Mouse (Mus musculus): ENCODE data around the gene Adgrg5. TPM values are rescaled to one million over a fixed set of nuclear protein-coding genes. Genes with fewer than 3 reads are reported as not detected.
A peak's percentile ranks its signal among the peaks of the same experiment; 100 is the strongest.

Adgrg5 gene
- polyA plus RNA-seq (2014; fragmentation: Nextera tagmentation; extraction: Ambion mirVana): 0.21 TPM in 1 of 2 replicates, not detected in the other

DNA sequence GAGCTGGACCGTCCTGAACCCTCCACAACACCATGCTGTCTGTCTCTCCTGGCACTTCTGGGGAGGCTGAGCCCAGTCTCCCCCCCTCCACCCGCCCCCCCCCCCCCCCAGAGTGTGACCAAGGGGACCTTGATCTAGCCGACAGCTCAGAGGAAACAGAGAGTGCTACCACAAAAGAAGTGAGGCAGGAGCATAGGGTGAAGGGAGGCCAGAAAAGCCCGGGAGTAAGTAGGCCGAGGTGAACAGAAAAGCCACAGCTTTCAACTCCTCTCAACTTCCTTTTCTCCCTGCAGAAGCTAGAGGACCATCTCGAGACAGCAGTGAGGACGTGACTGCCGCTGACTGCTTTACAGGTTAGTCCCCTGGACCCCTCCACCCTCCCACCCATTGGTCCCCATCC lies at the start of gene Adgrg5:
Gene Adgrg5 (plus strand): TSS at position 290 of the 400 bp plus-strand sequence.
- 60% methylated on average over 8 of the region's 8 CpGs for WGBS
- ATAC-seq (ENCODE audit: insufficient number of reproducible peaks, low FRiP score, low TSS enrichment, low read depth): no peak
- Histone ChIP-seq H3K4me3 (ENCODE audit: low read depth, low read length) (no peak within 1 kb of the TSS), H3K4me1 (ENCODE audit: control insufficient read depth, insufficient read depth, low read length) (0 out of 2 replicates have a peak, but pooled peaks cover 2% of the 10 kb centered on the region), H3K36me3 (ENCODE audit: control insufficient read depth, insufficient read depth, low read length) (no peaks in the 10 kb centered on the region), H3K4me2 (ENCODE audit: low read depth, severe bottlenecking) (no peak within 1 kb of the TSS), H3K9me3 (ENCODE audit: control insufficient read depth, low read length) (no peaks in the 10 kb centered on the region), H3K27ac (replicated peaks; ENCODE audit: low read depth, low read length) (no peak within 1 kb of the TSS), H3K27me3 (ENCODE audit: control insufficient read depth, insufficient read depth, low read length) (no peaks in the 10 kb centered on the region), H3K9ac (ENCODE audit: low read length) (no peak within 1 kb of the TSS)
- DNase-seq (ENCODE audit: low spot score): no peak

DNA sequence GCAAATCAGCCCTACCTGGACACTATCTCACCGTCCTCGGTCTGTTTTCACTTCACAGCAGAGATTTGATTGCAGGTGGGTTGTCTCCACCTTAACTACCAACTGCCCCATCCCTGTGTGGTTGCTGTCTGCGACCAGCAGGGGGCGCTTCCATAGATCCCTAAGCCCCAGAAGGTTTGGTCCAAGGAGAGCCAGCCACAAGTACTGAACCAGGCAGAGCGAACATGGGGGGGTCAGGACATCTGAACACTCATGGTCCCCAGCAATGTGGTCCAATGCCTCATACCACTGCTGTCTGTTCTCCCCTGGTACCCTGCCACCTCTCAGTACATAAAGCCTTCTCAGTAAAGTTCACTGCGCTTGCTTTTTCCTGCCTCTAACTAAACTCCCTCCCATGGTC lies 49.1 kb upstream of the Adgrg5 start:
- 0 out of 2 replicates have a peak, but pooled peaks cover 2% of the 10 kb centered on the region for H3K27me3 ChIP-seq (ENCODE audit: control insufficient read depth, insufficient read depth, low read length)
- DNase-seq (ENCODE audit: low spot score) (peak; percentile 79), ATAC-seq (ENCODE audit: insufficient number of reproducible peaks, low FRiP score, low TSS enrichment, low read depth) (no peak)
- peak overlapping the region; percentile 92; the same call in 1 of the 2 replicates for H3K4me2 ChIP-seq (ENCODE audit: low read depth, severe bottlenecking)
- no peak overlapping the region for H3K27ac ChIP-seq (replicated peaks; ENCODE audit: low read depth, low read length)
- H3K4me3 ChIP-seq (ENCODE audit: low read depth, low read length): no peak overlapping the region
- H3K9me3 ChIP-seq (ENCODE audit: control insufficient read depth, low read length): no peaks in the 10 kb centered on the region
- peaks cover 36% of the 10 kb centered on the region for H3K4me1 ChIP-seq (ENCODE audit: control insufficient read depth, insufficient read depth, low read length)
- WGBS: 12% methylated on average over 6 of the region's 6 CpGs
- no peak overlapping the region for H3K9ac ChIP-seq (ENCODE audit: low read length)
- H3K36me3 ChIP-seq (ENCODE audit: control insufficient read depth, insufficient read depth, low read length): no peaks in the 10 kb centered on the region

- peak overlapping the region; percentile 65 for H3K4me3 ChIP-seq (ENCODE audit: low read depth, low read length)
- no peaks in the 10 kb centered on the region for H3K9me3 ChIP-seq (ENCODE audit: control insufficient read depth, low read length)
- DNase-seq (ENCODE audit: low spot score): peak; percentile 36
- no peaks in the 10 kb centered on the region for H3K36me3 ChIP-seq (ENCODE audit: control insufficient read depth, insufficient read depth, low read length)
- no peak overlapping the region for H3K27ac ChIP-seq (replicated peaks; ENCODE audit: low read depth, low read length)
- H3K9ac ChIP-seq (ENCODE audit: low read length): peak overlapping the region; percentile 58
- no peak for ATAC-seq (ENCODE audit: insufficient number of reproducible peaks, low FRiP score, low TSS enrichment, low read depth)
- H3K4me1 ChIP-seq (ENCODE audit: control insufficient read depth, insufficient read depth, low read length): peaks cover 35% of the 10 kb centered on the region
- H3K4me2 ChIP-seq (ENCODE audit: low read depth, severe bottlenecking): peak overlapping the region; percentile 92
- 0 out of 2 replicates have a peak, but pooled peaks cover 2% of the 10 kb centered on the region for H3K27me3 ChIP-seq (ENCODE audit: control insufficient read depth, insufficient read depth, low read length)
- 15% methylated on average over 17 of the region's 17 CpGs for WGBS
Measured at GRCm38 (mm10) chr8:94875096-94875870, 48.2 kb upstream of the Adgrg5 start.

DNA sequence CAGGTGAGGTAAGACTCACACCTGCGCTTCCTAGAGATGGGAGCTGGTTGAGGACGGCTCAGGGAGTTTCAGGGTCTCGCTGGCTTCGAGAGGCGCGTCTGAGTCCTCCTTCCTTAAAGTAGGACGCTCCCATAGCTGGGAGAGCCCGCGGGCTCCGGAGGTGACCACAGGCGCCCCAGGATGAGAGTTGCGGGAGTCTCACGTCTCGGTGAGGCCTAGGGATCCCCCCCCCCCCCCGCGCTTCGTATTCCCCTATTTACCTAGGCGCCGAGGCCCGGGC lies 47.7 kb upstream of the Adgrg5 start:
- peaks cover 29% of the 10 kb centered on the region for H3K4me1 ChIP-seq (ENCODE audit: control insufficient read depth, insufficient read depth, low read length)
- H3K9me3 ChIP-seq (ENCODE audit: control insufficient read depth, low read length): no peaks in the 10 kb centered on the region
- WGBS: under 1% methylated on average over 16 of the region's 20 CpGs
- H3K36me3 ChIP-seq (ENCODE audit: control insufficient read depth, insufficient read depth, low read length): no peaks in the 10 kb centered on the region
- 0 out of 2 replicates have a peak, but pooled peaks cover 2% of the 10 kb centered on the region for H3K27me3 ChIP-seq (ENCODE audit: control insufficient read depth, insufficient read depth, low read length)
- peak overlapping the region; percentile 92 for H3K4me2 ChIP-seq (ENCODE audit: low read depth, severe bottlenecking)
- peak overlapping the region; percentile 65 for H3K4me3 ChIP-seq (ENCODE audit: low read depth, low read length)
- ATAC-seq (ENCODE audit: insufficient number of reproducible peaks, low FRiP score, low TSS enrichment, low read depth) (no peak), DNase-seq (ENCODE audit: low spot score) (peak; percentile 29)
- 0 out of 2 replicates have a peak overlapping the region, but pooled peaks have one; percentile 6 for H3K27ac ChIP-seq (replicated peaks; ENCODE audit: low read depth, low read length)
- H3K9ac ChIP-seq (ENCODE audit: low read length): peak overlapping the region; percentile 58

GRCm38 (mm10) chr8:94876197-94876730 lies 47.2 kb upstream of the Adgrg5 start, which contains the start of gene Dok4:
Dok4 (minus strand) TSS chr8:94876330.
- Histone ChIP-seq H3K4me3 (ENCODE audit: low read depth, low read length) (peak within 1 kb of the TSS; percentile 65), H3K9ac (ENCODE audit: low read length) (peak within 1 kb of the TSS; percentile 58), H3K27ac (replicated peaks; ENCODE audit: low read depth, low read length) (0 out of 2 replicates have a peak within 1 kb of the TSS, but pooled peaks have one; percentile 6), H3K9me3 (ENCODE audit: control insufficient read depth, low read length) (no peaks in the 10 kb centered on the region), H3K36me3 (ENCODE audit: control insufficient read depth, insufficient read depth, low read length) (no peaks in the 10 kb centered on the region), H3K27me3 (ENCODE audit: control insufficient read depth, insufficient read depth, low read length) (0 out of 2 replicates have a peak, but pooled peaks cover 2% of the 10 kb centered on the region), H3K4me1 (ENCODE audit: control insufficient read depth, insufficient read depth, low read length) (peaks cover 29% of the 10 kb centered on the region), H3K4me2 (ENCODE audit: low read depth, severe bottlenecking) (peak within 1 kb of the TSS; percentile 92)
- peak; percentile 68 for ATAC-seq (ENCODE audit: insufficient number of reproducible peaks, low FRiP score, low TSS enrichment, low read depth)
- WGBS: 2% methylated on average over 16 of the region's 37 CpGs
- peak; percentile 94 for DNase-seq (ENCODE audit: low spot score)

GRCm38 (mm10) chr8:94876820-94877219 lies 46.7 kb upstream of the Adgrg5 start:
- Histone ChIP-seq H3K9me3 (ENCODE audit: control insufficient read depth, low read length) (no peaks in the 10 kb centered on the region), H3K4me2 (ENCODE audit: low read depth, severe bottlenecking) (no peak overlapping the region), H3K27me3 (ENCODE audit: control insufficient read depth, insufficient read depth, low read length) (0 out of 2 replicates have a peak, but pooled peaks cover 2% of the 10 kb centered on the region), H3K27ac (replicated peaks; ENCODE audit: low read depth, low read length) (no peak overlapping the region), H3K4me1 (ENCODE audit: control insufficient read depth, insufficient read depth, low read length) (peaks cover 24% of the 10 kb centered on the region), H3K9ac (ENCODE audit: low read length) (no peak overlapping the region), H3K4me3 (ENCODE audit: low read depth, low read length) (no peak overlapping the region), H3K36me3 (ENCODE audit: control insufficient read depth, insufficient read depth, low read length) (no peaks in the 10 kb centered on the region)
- DNase-seq (ENCODE audit: low spot score): no peak
- no peak for ATAC-seq (ENCODE audit: insufficient number of reproducible peaks, low FRiP score, low TSS enrichment, low read depth)
- 12% methylated on average over 3 of the region's 3 CpGs for WGBS

DNA sequence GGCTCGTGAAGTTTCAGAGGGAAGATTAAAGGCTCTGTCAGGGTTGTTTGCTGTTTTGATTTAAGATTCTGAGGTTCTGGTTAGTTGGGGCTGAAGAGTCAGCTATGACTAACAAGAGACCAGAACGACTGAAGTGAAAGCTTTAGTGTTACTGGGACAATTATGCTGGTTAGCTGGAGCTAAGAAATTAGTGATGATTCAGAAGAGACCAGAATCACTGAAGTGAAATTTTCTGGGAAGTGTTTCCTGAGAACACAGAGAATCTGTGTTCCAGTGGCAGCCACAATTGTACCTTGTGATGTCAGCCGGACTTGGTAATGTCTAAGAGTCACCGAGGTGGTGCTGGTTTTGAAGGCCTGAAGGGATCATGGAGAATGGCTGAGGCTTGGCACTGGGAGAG lies 42.8 kb upstream of the Adgrg5 start:
- Histone ChIP-seq H3K27ac (replicated peaks; ENCODE audit: low read depth, low read length) (no peak overlapping the region), H3K4me2 (ENCODE audit: low read depth, severe bottlenecking) (no peak overlapping the region), H3K4me3 (ENCODE audit: low read depth, low read length) (no peak overlapping the region), H3K9me3 (ENCODE audit: control insufficient read depth, low read length) (no peaks in the 10 kb centered on the region), H3K4me1 (ENCODE audit: control insufficient read depth, insufficient read depth, low read length) (peaks cover 2% of the 10 kb centered on the region; the same call in 1 of the 2 replicates), H3K9ac (ENCODE audit: low read length) (no peak overlapping the region), H3K36me3 (ENCODE audit: control insufficient read depth, insufficient read depth, low read length) (no peaks in the 10 kb centered on the region), H3K27me3 (ENCODE audit: control insufficient read depth, insufficient read depth, low read length) (no peaks in the 10 kb centered on the region)
- no peak for DNase-seq (ENCODE audit: low spot score)
- ATAC-seq (ENCODE audit: insufficient number of reproducible peaks, low FRiP score, low TSS enrichment, low read depth): no peak
- WGBS: 60% methylated on average over 4 of the region's 4 CpGs

DNA sequence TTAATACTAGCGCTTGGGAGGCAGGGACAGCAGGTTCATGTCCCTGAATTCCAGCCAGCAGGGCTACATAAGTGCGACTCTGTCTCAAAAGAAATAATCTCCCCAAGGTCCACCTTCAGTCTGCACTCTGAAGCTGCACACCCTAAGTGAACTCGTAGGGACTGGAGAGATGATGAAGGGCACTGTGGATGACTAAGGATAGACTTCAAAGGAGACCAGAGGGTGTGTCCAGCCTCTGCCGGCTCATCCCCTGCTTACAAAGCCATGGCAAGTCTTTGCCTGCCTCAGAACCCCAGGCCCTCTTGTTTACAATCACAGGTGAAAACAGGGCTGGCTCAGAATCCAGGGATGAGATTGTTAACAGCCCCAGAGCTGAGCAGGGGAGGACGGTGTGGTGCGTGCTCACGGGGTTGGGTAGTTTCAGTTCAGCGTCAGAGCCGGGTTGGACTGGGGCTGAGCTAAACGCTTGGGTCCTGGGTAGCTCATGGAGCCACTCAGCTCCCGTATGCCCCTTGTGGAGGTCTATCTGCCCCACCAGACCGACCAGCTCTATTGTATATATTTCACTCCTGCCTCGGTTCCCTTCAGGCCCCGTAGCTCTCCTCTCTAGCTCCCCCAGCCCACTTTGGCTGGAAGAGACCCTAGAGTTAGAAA lies 35.0 kb upstream of the Adgrg5 start:
- Histone ChIP-seq H3K27me3 (ENCODE audit: control insufficient read depth, insufficient read depth, low read length) (no peaks in the 10 kb centered on the region), H3K4me2 (ENCODE audit: low read depth, severe bottlenecking) (no peak overlapping the region), H3K4me1 (ENCODE audit: control insufficient read depth, insufficient read depth, low read length) (no peaks in the 10 kb centered on the region), H3K4me3 (ENCODE audit: low read depth, low read length) (no peak overlapping the region), H3K9me3 (ENCODE audit: control insufficient read depth, low read length) (no peaks in the 10 kb centered on the region), H3K36me3 (ENCODE audit: control insufficient read depth, insufficient read depth, low read length) (no peaks in the 10 kb centered on the region), H3K9ac (ENCODE audit: low read length) (no peak overlapping the region), H3K27ac (replicated peaks; ENCODE audit: low read depth, low read length) (no peak overlapping the region)
- ATAC-seq (ENCODE audit: insufficient number of reproducible peaks, low FRiP score, low TSS enrichment, low read depth) (no peak), DNase-seq (ENCODE audit: low spot score) (no peak)
- WGBS: 25% methylated on average over 14 of the region's 14 CpGs
